Mouse (Mus musculus) common myeloid progenitor, adult 5-6 weeks (primary cell): ENCODE data around the gene Krt19. TPM values are rescaled to one million over a fixed set of nuclear protein-coding genes. Genes with fewer than 3 reads are reported as not detected.

ENCODE experiments used
- ATAC-seq: replicated peaks from 2 replicates; pipeline ENCODE4 v1.8.0; 2016; ENCODE audit warnings: low read depth, mild to moderate bottlenecking, moderate TSS enrichment, inconsistent platforms; ENCODE audit not compliant: poor library complexity, severe bottlenecking
- total RNA-seq: library from RNA; stranded (forward); fragments of 200-1000, 187-1606 nt; gene quantifications from 2 replicates; pipeline ENCODE4 v1.2.3, GENCODE M21; 2017

The Krt19 gene
- total RNA-seq, 1 experiment from 2014 or later = not detected

DNA sequence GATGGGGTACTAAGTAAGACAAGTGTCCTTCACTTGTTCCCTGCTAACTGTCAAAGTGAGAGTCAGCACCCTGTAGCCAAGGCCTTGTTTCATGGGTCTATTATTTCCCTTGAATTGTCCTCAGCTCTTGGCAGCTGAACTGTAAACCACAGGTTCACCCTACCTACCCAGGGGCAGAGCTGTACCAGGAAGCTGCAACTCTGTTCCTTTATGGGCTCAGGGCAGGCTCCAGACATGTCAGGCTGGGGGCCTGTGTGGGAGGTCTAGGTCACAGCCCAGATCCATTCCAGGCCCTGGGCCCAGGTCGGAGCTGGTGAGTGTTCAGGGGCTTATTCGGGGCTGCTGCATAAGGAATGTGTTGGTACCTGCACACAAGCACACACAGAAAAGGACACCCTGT, 9.1 kb downstream of the Krt19 start:
- ATAC-seq = no peak

DNA sequence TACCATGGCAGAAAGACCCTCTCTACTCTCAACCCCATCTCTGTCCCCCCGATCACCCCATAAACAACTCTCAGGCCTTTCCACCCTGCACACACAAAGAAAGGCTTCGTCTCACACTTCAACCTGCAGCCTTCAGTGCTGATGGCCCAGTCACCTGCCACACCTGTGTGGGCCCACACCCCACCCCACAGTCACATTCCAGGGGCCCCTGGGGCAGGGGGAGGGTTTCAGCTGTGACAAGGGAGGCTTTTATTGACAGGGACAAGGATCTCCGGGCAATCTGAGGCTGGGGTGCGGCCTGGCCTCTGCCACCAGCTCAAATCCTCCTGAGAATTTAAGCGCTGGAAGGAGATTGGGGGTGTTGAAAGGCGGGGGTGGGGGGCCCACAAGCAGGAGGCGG, 9.7 kb downstream of the Krt19 start:
- ATAC-seq = no peak

DNA sequence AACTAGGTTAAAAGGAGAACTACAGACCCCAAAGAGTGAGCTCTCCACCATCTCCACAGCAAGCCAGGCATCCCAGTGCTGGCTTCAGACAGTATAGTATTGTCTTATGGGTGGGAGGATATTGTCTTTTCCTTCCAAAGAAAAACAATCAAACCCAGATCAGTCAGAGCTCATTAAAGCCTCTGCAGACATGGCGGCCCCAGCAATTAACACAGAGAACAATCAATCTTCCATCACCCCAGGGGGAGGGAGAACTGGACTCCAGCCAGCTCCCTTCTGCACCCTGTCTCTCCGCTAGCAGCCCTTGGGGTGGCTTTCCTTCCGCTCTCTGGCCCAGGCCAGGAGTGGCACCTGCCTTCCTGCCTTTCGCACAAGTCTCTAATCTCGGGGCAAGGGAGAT, 10.8 kb downstream of the Krt19 start:
- no peak for ATAC-seq

GRCm38 (mm10) chr11:100136559-100136958, 11.9 kb downstream of the Krt19 start:
- ATAC-seq = no peak

DNA sequence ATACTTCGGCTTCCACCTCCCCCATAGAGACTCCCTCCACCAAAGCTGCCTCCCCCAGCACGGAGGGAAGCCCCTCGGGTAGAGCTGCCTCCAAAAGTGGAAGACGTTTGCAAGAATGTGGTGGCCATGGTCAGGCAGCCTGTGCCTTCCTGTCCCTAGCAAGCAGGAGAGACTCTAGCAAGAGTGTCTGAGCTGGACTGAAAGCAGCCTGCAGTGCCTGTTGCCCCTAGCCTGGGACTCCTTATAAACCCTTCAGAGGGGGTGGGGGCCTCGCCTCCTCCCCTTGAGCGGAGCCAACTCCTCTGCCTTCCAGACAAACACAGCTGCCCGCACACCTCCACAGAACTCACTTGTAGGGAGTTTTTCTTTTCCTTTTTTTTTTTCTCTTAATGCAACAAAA, 12.7 kb downstream of the Krt19 start, which contains the start of gene Krt15:
TSS of gene Krt15 (minus strand) at position 198 of the 400 bp plus-strand sequence.
- ATAC-seq = no peak

- no peak for ATAC-seq
These were observed 23.6 kb downstream of the Krt19 start for GRCm38 (mm10) chr11:100124901-100125300.

GRCm38 (mm10) chr11:100121466-100121865, 27.0 kb downstream of the Krt19 start, which contains the start of gene Krt13:
Gene Krt13, minus strand, starts transcription at chr11:100121566.
- no peak for ATAC-seq

DNA sequence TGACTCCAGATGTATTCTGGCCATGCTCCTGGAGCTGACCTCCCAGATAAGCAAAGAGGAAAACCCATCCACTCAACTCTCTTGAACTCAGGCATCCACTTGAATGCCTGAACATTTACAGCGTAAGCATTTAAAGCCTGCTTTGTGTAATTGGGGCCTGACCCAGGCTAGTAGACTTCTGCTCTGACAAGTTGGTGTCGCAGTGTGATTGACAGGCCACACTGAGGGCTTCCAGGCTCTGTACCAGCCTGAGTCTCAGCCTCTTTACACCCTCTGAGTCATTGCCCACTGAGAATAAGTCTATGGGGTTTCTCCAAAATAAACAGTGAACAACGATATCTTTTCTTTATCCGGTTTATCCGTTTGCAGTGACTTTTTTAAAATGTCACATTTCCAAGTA, 28.1 kb downstream of the Krt19 start:
- ATAC-seq = no peak

- no peak for ATAC-seq
These were observed 34.8 kb downstream of the Krt19 start for GRCm38 (mm10) chr11:100113742-100114029.

GRCm38 (mm10) chr11:100112935-100113741, 35.3 kb downstream of the Krt19 start:
- ATAC-seq = no peak

GRCm38 (mm10) chr11:100105576-100106122, 42.8 kb downstream of the Krt19 start, which contains the start of gene Krt36:
Gene Krt36, minus strand, starts transcription at chr11:100105626.
- ATAC-seq = no peak

- no peak for ATAC-seq
These were observed 45.6 kb downstream of the Krt19 start for GRCm38 (mm10) chr11:100102693-100103429.

DNA sequence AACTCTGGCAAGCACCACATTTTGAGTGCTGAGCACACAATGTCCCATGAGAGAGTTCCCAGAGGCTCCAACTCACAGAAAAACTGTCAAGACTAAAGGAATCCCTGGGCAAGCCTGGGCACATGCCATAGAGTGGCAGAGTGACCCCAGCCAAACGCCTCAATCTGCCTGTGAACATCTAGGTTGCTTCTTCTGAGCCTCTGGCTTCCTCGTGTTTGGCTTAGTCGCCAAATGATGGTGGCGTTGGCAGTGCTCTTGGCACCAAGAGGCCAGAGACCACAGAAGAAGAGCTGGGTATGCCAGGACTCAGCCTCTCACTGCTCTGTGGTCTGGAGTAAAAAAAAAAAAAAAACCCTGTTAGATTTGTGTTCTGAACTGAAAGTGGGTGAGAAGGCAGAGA, 48.1 kb downstream of the Krt19 start:
- no peak for ATAC-seq

- no peak for ATAC-seq
These were observed 50.6 kb downstream of the Krt19 start for GRCm38 (mm10) chr11:100097819-100098218.

DNA sequence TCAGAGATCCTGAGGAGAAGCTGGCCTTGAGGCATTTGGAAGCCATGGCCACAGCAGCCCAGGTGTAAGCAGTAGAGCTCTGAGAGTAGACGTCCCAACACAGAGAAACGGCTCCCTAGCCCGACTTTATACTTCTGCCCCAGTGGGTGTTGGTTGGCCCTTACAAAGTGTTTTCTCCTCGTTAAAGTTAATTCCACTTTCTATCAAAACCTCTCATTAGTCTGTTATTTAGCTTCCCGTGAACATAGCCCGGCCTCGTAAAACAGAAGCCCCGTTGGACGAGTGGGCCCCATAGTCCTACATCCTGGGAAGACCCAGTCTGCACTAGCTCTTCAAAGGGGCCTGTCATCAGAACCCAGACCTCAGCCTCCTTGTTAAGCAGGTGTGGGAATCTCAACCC, 52.3 kb downstream of the Krt19 start, which contains the start of gene Krt35:
TSS of gene Krt35 (minus strand) at position 101 of the 400 bp plus-strand sequence.
- ATAC-seq = no peak

Other genes starting within 250 kb of the Krt19 start
- not detected in 2 replicates for gene Krtap31-1, start 240.7 kb downstream of the Krt19 start, total RNA-seq
- not detected in 2 replicates for gene Gm11565, start 233.9 kb downstream of the Krt19 start, total RNA-seq
- not detected in 2 replicates for gene Krtap31-2, start 212.4 kb downstream of the Krt19 start, total RNA-seq
- not detected in 2 replicates for gene Krtap9-5, start 200.2 kb downstream of the Krt19 start, total RNA-seq
- not detected in 2 replicates for gene Krtap29-1, start 169.6 kb downstream of the Krt19 start, total RNA-seq
- gene Krtap16-1, start 162.1 kb downstream of the Krt19 start, total RNA-seq = not detected in 2 replicates
- gene Krtap17-1, start 154.7 kb downstream of the Krt19 start, total RNA-seq = not detected in 2 replicates
- gene Krt33a, start 132.5 kb downstream of the Krt19 start, total RNA-seq = not detected in 2 replicates
- not detected in 2 replicates for gene Krt33b, start 118.8 kb downstream of the Krt19 start, total RNA-seq
- not detected in 2 replicates for gene Krt34, start 107.1 kb downstream of the Krt19 start, total RNA-seq
- not detected in 2 replicates for gene Krt31, start 98.1 kb downstream of the Krt19 start, total RNA-seq
- not detected in 2 replicates for gene Krt32, start 60.4 kb downstream of the Krt19 start, total RNA-seq
- not detected in 2 replicates for gene Krt35, start 52.4 kb downstream of the Krt19 start, total RNA-seq
- not detected in 2 replicates for gene Krt36, start 43.0 kb downstream of the Krt19 start, total RNA-seq
- gene Krt13, start 27.1 kb downstream of the Krt19 start, total RNA-seq = not detected in 2 replicates
- not detected in 2 replicates for gene Krt15, start 12.7 kb downstream of the Krt19 start, total RNA-seq
- gene Krt9, start 44.6 kb upstream of the Krt19 start, total RNA-seq = not detected in 2 replicates
- gene Krt14, start 58.9 kb upstream of the Krt19 start, total RNA-seq = not detected in 2 replicates
- not detected in 2 replicates for gene Krt16, start 100.2 kb upstream of the Krt19 start, total RNA-seq
- not detected in 2 replicates for gene Krt17, start 112.4 kb upstream of the Krt19 start, total RNA-seq
- gene Krt42, start 121.2 kb upstream of the Krt19 start, total RNA-seq = not detected in 2 replicates
- 220 and 411 TPM in 2 replicates for gene Eif1, start 171.2 kb upstream of the Krt19 start, total RNA-seq
- gene Gast, start 185.7 kb upstream of the Krt19 start, total RNA-seq = not detected in 2 replicates
- gene Hap1, start 207.5 kb upstream of the Krt19 start, total RNA-seq = not detected in 2 replicates
- 1.9 and 2.5 TPM in 2 replicates for gene Jup, start 249.1 kb upstream of the Krt19 start, total RNA-seq